Mouse (Mus musculus) midbrain, embryonic 14.5 days (tissue): Measurements from ENCODE around the gene Tanc2. TPM values are rescaled to one million over a fixed set of nuclear protein-coding genes. Genes with fewer than 3 reads are reported as not detected.
A peak's percentile ranks its signal among the peaks of the same experiment; 100 is the strongest.

Experiments
- ATAC-seq: fragments of 200-750 bp; cut with Nextera tagmentation; 2 replicates; pipeline ENCODE4 v1.8.0; 2017; ENCODE audit warnings: moderate number of reproducible peaks, moderate library complexity; ENCODE audit not compliant: low FRiP score, low TSS enrichment
- DNase-seq: peaks from one replicate; pipeline ENCODE4 v3.0.0-alpha.2; 2015
- H3K27ac ChIP-seq: fragments of 300-500 bp; sonication (generic); replicated peaks from 2 replicates; pipeline ENCODE4 v1.5.1; 2014; ENCODE audit warnings: mild to moderate bottlenecking, low read depth, low read length, moderate library complexity
- H3K27me3 ChIP-seq: fragments of 300-500 bp; sonication (generic); 2 replicates; pipeline ENCODE4 v1.6.1; 2014; ENCODE audit warnings: low read length, control low read depth, mixed read lengths; ENCODE audit not compliant: control insufficient read depth, insufficient read depth
- H3K36me3 ChIP-seq: fragments of 300-500 bp; sonication (generic); 2 replicates; pipeline ENCODE4 v1.6.1; 2014; ENCODE audit warnings: low read length, control low read depth; ENCODE audit not compliant: control insufficient read depth, insufficient read depth
- H3K4me1 ChIP-seq: fragments of 300-500 bp; sonication (generic); 2 replicates; pipeline ENCODE4 v1.6.1; 2014; ENCODE audit warnings: mild to moderate bottlenecking, antibody characterized with exemption, low read length, control low read depth; ENCODE audit not compliant: control insufficient read depth, insufficient read depth
- H3K4me2 ChIP-seq: fragments of 300-500 bp; sonication (generic); 2 replicates; pipeline ENCODE4 v1.6.1; 2014; ENCODE audit warnings: mild to moderate bottlenecking, low read length, moderate library complexity
- H3K4me3 ChIP-seq: fragments of 300-500 bp; sonication (generic); replicated peaks from 2 replicates; pipeline ENCODE4 v1.5.1; 2014; ENCODE audit warnings: low read depth, low read length
- H3K9ac ChIP-seq: fragments of 300-500 bp; sonication (generic); replicated peaks from 2 replicates; pipeline ENCODE4 v1.6.1; 2014; ENCODE audit warnings: mild to moderate bottlenecking, low read length, moderate library complexity
- H3K9me3 ChIP-seq: fragments of 300-500 bp; sonication (generic); 2 replicates; pipeline ENCODE4 v1.6.1; 2016; ENCODE audit warnings: low read length, control low read depth, mixed read lengths; ENCODE audit not compliant: control insufficient read depth
- WGBS: fragments of 180-500 bp; shearing (Covaris S2); extraction: QIAGEN DNeasy Blood & Tissue Kit; methylation state at CpG from one replicate; pipeline ENCODE4 v1.1.7; 2014; 5-methylcytosine and 5-hydroxymethylcytosine counted together
- polyA plus RNA-seq: library from polyadenylated mRNA; unstranded; fragments of >200 nt; fragmentation: Nextera tagmentation; extraction: Ambion mirVana; gene quantifications from 2 replicates; pipeline ENCODE4 v1.2.1, GENCODE M21; 2014

Tanc2 gene
- polyA plus RNA-seq, 1 experiment from 2014 or later = 46.4 TPM

DNA sequence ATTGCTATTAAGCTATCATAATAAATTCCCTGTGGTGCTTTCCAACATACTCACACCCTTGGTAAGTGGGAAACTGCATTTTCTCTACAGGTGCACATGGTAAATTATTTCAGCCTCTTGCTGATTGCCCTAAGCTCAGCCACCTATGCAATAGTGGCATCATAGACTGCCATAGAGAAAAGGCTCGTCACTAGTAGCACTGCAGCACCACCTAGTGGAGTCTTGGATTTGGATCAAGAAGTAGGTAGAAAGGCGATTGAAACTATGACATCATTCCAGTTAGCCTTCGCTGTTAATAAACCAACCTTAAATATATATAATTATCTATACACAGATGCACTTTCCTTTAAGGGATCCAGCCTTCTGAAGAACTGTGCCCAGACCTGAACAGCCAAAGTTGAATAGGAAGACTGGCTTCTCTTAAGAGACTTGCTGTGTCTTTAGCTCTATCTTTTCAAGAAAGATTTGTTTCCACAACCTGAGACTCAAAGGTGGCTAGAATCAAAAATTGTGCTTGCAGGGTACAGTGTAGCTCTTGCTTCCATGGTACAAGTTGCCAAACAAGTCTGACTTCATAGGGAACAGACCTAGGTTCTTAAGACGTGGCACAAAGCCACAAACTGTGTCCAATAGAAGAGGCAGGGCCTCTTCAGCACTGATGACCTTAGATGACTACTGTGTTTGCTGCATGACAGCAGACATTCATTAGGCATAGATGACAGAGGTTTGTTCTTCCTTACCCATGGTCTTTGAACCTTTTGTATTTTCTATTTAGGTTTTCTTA lies 322.0 kb downstream of the Tanc2 start:
- no peak for ATAC-seq
- Histone ChIP-seq H3K36me3 (peaks cover 54% of the 10 kb centered on the region), H3K4me2 (no peak overlapping the region), H3K4me1 (no peaks in the 10 kb centered on the region), H3K4me3 (no peak overlapping the region), H3K27me3 (no peaks in the 10 kb centered on the region), H3K27ac (no peak overlapping the region), H3K9me3 (no peaks in the 10 kb centered on the region), H3K9ac (no peak overlapping the region)
- whole genome bisulfite sequencing = 36% methylated on average over 4 of the region's 4 CpGs
- peak; percentile 94 for DNase-seq

DNA sequence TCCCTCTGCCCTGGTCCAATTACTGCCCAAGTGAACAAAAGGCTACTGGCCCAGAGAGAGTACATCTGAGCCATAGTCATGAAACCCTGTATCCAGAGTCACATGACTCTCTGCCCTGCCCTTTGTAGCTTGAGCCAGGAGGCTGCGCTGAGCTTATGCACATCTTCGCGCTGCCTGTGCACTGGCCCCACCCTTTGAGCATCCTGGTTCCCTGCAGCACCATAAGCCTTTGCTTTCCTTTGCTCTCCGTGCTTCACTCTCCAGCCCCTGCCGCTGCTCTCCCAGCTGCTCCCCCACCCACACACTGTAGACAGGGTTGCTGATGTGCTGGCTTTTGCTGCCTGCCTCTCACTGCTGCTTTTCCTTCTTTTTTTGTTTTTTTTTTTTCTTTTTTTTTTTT lies 323.8 kb downstream of the Tanc2 start:
- DNase-seq = no peak
- Histone ChIP-seq H3K27me3 (no peaks in the 10 kb centered on the region), H3K4me1 (no peaks in the 10 kb centered on the region), H3K4me2 (no peak overlapping the region), H3K9ac (no peak overlapping the region), H3K4me3 (no peak overlapping the region), H3K36me3 (peaks cover 66% of the 10 kb centered on the region), H3K27ac (no peak overlapping the region), H3K9me3 (no peaks in the 10 kb centered on the region)
- 53% methylated on average over 5 of the region's 5 CpGs for WGBS
- no peak for ATAC-seq

DNA sequence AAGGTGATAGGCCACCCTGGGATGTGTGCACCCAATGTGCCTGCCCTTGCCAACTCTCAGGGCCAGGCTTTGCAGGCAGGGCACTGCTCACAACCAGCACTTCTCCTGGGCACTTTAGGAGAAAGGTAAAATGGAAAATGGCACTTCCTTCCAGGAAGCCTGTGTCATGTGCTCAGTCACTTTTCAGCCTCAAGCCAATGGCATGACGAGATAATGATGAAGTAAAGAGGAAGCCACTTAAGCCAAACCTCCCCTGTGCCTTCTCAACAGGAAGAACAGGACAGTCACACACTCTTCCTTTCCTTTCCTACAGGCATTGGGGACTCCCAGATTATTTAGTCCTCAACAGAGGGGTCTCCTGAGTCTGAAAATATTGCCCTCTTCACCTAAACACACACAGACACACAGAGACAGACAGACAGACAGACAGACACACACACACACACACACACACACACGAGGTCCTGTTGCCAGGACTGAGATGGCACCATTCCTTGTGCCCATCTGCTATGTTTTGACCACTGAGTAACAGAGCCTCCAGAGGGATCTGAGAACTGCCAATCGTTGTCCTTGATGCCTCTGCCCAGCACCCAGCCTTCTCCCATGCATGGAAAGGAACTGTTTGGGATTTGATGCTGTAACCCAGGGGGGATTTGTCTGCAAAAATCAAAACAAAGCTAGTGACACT lies 330.5 kb downstream of the Tanc2 start:
- Histone ChIP-seq H3K27me3 (no peaks in the 10 kb centered on the region), H3K4me1 (no peaks in the 10 kb centered on the region), H3K4me3 (no peak overlapping the region), H3K9ac (no peak overlapping the region), H3K9me3 (no peaks in the 10 kb centered on the region), H3K36me3 (peaks cover 69% of the 10 kb centered on the region), H3K4me2 (no peak overlapping the region), H3K27ac (no peak overlapping the region)
- WGBS = 80% methylated on average over 3 of the region's 3 CpGs
- DNase-seq (no peak), ATAC-seq (no peak)

GRCm38 (mm10) chr11:105920836-105921235 lies 331.1 kb downstream of the Tanc2 start:
- Histone ChIP-seq H3K4me2 (no peak overlapping the region), H3K9me3 (no peaks in the 10 kb centered on the region), H3K9ac (no peak overlapping the region), H3K4me1 (no peaks in the 10 kb centered on the region), H3K4me3 (no peak overlapping the region), H3K36me3 (peaks cover 68% of the 10 kb centered on the region), H3K27ac (no peak overlapping the region), H3K27me3 (no peaks in the 10 kb centered on the region)
- no peak for DNase-seq
- no peak for ATAC-seq
- WGBS = 94% methylated on average over 2 of the region's 2 CpGs

DNA sequence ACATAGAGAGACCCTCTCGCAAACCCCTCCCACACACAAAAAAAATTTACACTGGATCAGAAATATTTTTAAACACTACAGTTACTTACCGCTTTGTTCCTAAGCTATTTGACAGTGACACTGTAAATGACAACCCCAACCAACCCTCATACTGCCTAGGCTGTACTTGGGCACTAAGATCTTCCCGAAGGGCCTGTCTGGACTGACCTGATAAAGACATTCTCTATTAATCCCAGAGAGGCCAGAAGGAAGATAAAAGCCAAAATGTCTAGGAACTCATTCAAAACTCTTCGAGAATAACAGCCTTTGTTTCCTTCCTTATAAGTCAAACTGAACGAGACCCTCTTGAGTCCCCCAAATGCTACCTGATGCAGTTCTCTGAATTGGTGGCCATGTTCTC lies 331.5 kb downstream of the Tanc2 start:
- H3K27ac ChIP-seq = no peak overlapping the region
- no peaks in the 10 kb centered on the region for H3K4me1 ChIP-seq
- ATAC-seq (no peak), DNase-seq (no peak)
- no peaks in the 10 kb centered on the region for H3K27me3 ChIP-seq
- no peak overlapping the region for H3K4me3 ChIP-seq
- no peaks in the 10 kb centered on the region for H3K9me3 ChIP-seq
- no peak overlapping the region for H3K4me2 ChIP-seq
- H3K9ac ChIP-seq = no peak overlapping the region
- 85% methylated on average over 5 of the region's 5 CpGs for WGBS
- H3K36me3 ChIP-seq = peaks cover 64% of the 10 kb centered on the region

DNA sequence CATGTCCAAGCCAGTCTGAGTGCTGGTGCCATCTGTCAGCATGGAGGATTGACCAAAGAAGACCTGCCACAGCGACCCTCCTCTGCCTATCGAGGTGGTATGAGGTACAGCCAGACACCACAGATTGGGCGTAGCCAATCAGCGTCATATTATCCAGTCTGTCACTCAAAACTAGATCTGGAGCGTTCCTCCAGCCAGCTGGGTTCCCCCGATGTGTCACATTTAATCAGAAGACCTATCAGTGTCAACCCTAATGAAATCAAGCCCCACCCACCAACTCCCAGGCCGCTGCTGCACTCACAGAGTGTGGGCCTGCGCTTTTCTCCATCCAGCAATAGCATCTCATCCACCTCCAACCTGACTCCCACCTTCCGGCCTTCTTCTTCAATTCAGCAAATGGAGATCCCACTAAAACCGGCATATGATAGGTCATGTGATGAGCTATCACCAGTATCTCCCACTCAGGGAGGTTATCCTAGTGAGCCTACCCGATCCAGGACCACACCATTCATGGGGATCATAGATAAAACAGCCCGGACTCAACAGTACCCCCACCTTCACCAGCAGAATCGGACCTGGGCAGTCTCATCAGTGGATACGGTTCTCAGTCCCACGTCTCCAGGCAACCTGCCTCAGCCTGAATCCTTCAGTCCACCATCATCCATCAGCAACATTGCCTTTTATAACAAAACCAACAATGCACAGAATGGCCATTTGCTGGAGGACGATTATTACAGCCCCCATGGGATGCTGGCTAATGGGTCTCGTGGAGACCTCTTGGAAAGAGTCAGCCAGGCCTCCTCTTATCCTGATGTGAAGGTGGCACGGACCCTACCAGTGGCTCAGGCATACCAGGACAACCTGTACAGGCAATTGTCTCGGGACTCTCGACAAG lies 333.2 kb downstream of the Tanc2 start:
- 85% methylated on average over 20 of the region's 20 CpGs for WGBS
- ATAC-seq = no peak

GRCm38 (mm10) chr11:105927065-105928030 lies 337.6 kb downstream of the Tanc2 start:
- H3K27me3 ChIP-seq = no peaks in the 10 kb centered on the region
- no peaks in the 10 kb centered on the region for H3K4me1 ChIP-seq
- no peak overlapping the region for H3K4me3 ChIP-seq
- H3K27ac ChIP-seq = no peak overlapping the region
- no peaks in the 10 kb centered on the region for H3K9me3 ChIP-seq
- no peak overlapping the region for H3K9ac ChIP-seq
- no peak overlapping the region for H3K4me2 ChIP-seq
- peak; percentile 48; the same call in 1 of the 2 replicates for ATAC-seq
- 55% methylated on average over 14 of the region's 14 CpGs for WGBS
- peaks cover 21% of the 10 kb centered on the region for H3K36me3 ChIP-seq
- DNase-seq = peak; percentile 92

More for the DNA sequence above, 333.2 kb downstream of the Tanc2 start:
- no peak overlapping the region for H3K4me3 ChIP-seq
- no peak overlapping the region for H3K27ac ChIP-seq
- H3K4me1 ChIP-seq = no peaks in the 10 kb centered on the region
- H3K36me3 ChIP-seq = peaks cover 49% of the 10 kb centered on the region
- no peaks in the 10 kb centered on the region for H3K9me3 ChIP-seq
- H3K4me2 ChIP-seq = no peak overlapping the region
- H3K9ac ChIP-seq = no peak overlapping the region
- H3K27me3 ChIP-seq = no peaks in the 10 kb centered on the region
- DNase-seq = no peak

DNA sequence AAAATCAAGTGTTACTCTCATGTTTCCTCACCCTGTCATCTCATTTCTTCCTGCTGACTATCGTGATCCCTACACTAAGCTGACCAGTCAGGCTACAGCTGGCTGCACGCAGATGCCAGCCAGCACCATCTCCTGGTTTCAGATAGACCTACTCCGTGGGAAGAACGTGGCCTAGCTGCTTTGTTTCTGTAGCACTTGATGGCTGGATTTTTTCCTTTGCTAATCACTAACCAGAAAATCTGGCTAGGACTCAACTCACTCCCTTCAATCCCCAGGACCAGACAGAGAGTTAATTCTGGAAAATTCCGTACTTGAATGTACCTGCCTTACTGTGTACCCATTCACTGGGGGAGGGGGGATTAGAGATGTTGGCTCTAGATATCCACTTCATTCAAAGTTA lies 338.4 kb downstream of the Tanc2 start:
- Histone ChIP-seq H3K9me3 (no peaks in the 10 kb centered on the region), H3K4me1 (no peaks in the 10 kb centered on the region), H3K9ac (no peak overlapping the region), H3K4me2 (no peak overlapping the region), H3K4me3 (no peak overlapping the region), H3K27me3 (no peaks in the 10 kb centered on the region), H3K36me3 (peaks cover 13% of the 10 kb centered on the region), H3K27ac (no peak overlapping the region)
- ATAC-seq (no peak), DNase-seq (no peak)
- WGBS = 65% methylated on average over 5 of the region's 5 CpGs
